Mouse (Mus musculus) MEL (cell line): ENCODE data around the gene Col4a1.

Experiments
- CHD2 ChIP-seq: IDR thresholded peaks from 2 replicates; pipeline ENCODE4 v1.6.1; 2011; ENCODE audit warnings: low read length, improper control_type of control experiment
- CTCF ChIP-seq, 3 experiments: IDR thresholded peaks in 2 of 3; conservative IDR thresholded peaks in 1 of 3; 2 replicates each; pipeline ENCODE4 v1.5.1; 2011 to 2012; ENCODE audit warnings: low read length in 3 of 3, low read depth in 2 of 3, mild to moderate bottlenecking in 2 of 3, improper control_type of control experiment in 1 of 3, inconsistent platforms in 1 of 3, mixed read lengths in 1 of 3, moderate library complexity in 1 of 3; ENCODE audit not compliant: control insufficient read depth in 1 of 3, insufficient read depth in 1 of 3, poor library complexity in 1 of 3, severe bottlenecking in 1 of 3
- E2F4 ChIP-seq: IDR thresholded peaks from 2 replicates; pipeline ENCODE4 v1.6.1; 2011; ENCODE audit warnings: low read depth, low read length, improper control_type of control experiment, borderline replicate concordance
- ELF1 ChIP-seq: IDR thresholded peaks from 2 replicates; pipeline ENCODE4 v1.6.1; 2014; ENCODE audit warnings: low read depth, mild to moderate bottlenecking, inconsistent platforms, low read length, improper control_type of control experiment, moderate library complexity
- GABPA ChIP-seq: IDR thresholded peaks from 2 replicates; pipeline ENCODE4 v1.6.1; 2012; ENCODE audit warnings: low read depth, mild to moderate bottlenecking, inconsistent platforms, low read length, improper control_type of control experiment, moderate library complexity
- GATA1 ChIP-seq: IDR thresholded peaks from 2 replicates; pipeline ENCODE4 v1.6.1; 2011; ENCODE audit warnings: low read depth, low read length, improper control_type of control experiment
- HCFC1 ChIP-seq: IDR thresholded peaks from 2 replicates; pipeline ENCODE4 v1.6.1; 2012; ENCODE audit warnings: low read depth, mild to moderate bottlenecking, inconsistent platforms, low read length, improper control_type of control experiment, moderate library complexity
- MAFK ChIP-seq: IDR thresholded peaks from 2 replicates; pipeline ENCODE4 v1.6.1; 2011; ENCODE audit warnings: low read depth, mild to moderate bottlenecking, low read length, improper control_type of control experiment, borderline replicate concordance
- MAX ChIP-seq: IDR thresholded peaks from 2 replicates; pipeline ENCODE4 v1.6.1; 2011; ENCODE audit warnings: low read length, improper control_type of control experiment
- MAZ ChIP-seq: IDR thresholded peaks from 2 replicates; pipeline ENCODE4 v1.6.1; 2012; ENCODE audit warnings: low read depth, mild to moderate bottlenecking, inconsistent platforms, low read length, improper control_type of control experiment
- MEF2A ChIP-seq: IDR thresholded peaks from 2 replicates; pipeline ENCODE4 v1.6.1; 2014; ENCODE audit warnings: low read depth, mild to moderate bottlenecking, inconsistent platforms, low read length, improper control_type of control experiment; ENCODE audit not compliant: poor library complexity, insufficient replicate concordance, severe bottlenecking; ENCODE audit errors: extremely low read depth
- POLR2A ChIP-seq, 2 experiments: IDR thresholded peaks; 2 replicates each; pipeline ENCODE4 v1.6.1; 2011 to 2012; ENCODE audit warnings: low read length in 2 of 2, mild to moderate bottlenecking in 2 of 2, control low read depth in 1 of 2, improper control_type of control experiment in 1 of 2, low read depth in 1 of 2, moderate library complexity in 1 of 2; ENCODE audit not compliant: control insufficient read depth in 1 of 2, insufficient read depth in 1 of 2, poor library complexity in 1 of 2

- TF ChIP-seq MAFK (no peak), MAZ (no peak), E2F4 (no peak), CTCF (IDR thresholded peaks at IDR 0.05 in 2 of 3, conservative IDR thresholded peaks at IDR 0.05 in 1 of 3; ENCODE audit: control insufficient read depth in 1 of 3, insufficient read depth in 1 of 3, low read depth in 2 of 3, low read length in 3 of 3, poor library complexity in 1 of 3, severe bottlenecking in 1 of 3) (no peak), HCFC1 (no peak), MAX (no peak), CHD2 (no peak), ELF1 (no peak), GABPA (no peak), POLR2A (IDR thresholded peaks at IDR 0.05; ENCODE audit: control insufficient read depth in 1 of 2, insufficient read depth in 1 of 2, low read depth in 1 of 2, low read length in 2 of 2, poor library complexity in 1 of 2) (no peak), GATA1 (no peak), MEF2A (no peak)
Measured at GRCm38 (mm10) chr8:11315179-11315943, 2.7 kb upstream of the Col4a1 start.
